Mouse (Mus musculus): ENCODE data around the gene Nlrc5. TPM values are rescaled to one million over a fixed set of nuclear protein-coding genes. Genes with fewer than 3 reads are reported as not detected.
A peak's percentile ranks its signal among the peaks of the same experiment; 100 is the strongest.

Gene Nlrc5
- polyA plus RNA-seq, 2 experiments: 0.23 to 0.28 TPM

DNA sequence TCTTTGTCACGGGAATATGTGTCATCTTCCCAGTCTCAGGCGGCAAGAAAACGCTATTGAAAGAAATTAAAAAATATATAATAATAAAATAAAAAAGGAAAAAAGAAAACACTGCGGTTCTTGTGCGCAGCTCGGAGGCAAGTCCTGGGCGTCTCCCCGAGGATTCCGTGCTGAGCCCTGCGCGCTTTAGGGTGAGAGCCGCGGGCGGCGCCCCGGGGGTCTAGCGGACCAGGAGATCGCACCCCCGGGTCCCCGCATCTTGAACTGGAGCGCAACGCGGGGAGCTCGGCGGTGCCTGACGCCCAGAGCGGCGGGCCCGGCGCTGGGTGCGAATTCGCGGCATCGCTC, 98.3 kb downstream of the Nlrc5 start:
- H3K4me1 ChIP-seq (ENCODE audit: control insufficient read depth, insufficient read depth, low read length): 0 out of 2 replicates have a peak, but pooled peaks cover 3% of the 10 kb centered on the region
- peak overlapping the region; percentile 70 for H3K4me3 ChIP-seq (replicated peaks; ENCODE audit: low read length)
- H3K36me3 ChIP-seq (ENCODE audit: control insufficient read depth, insufficient read depth, low read length): no peaks in the 10 kb centered on the region
- DNase-seq (ENCODE audit: low spot score) (no peak), ATAC-seq (ENCODE audit: low FRiP score, low read depth) (0 out of 2 replicates have a peak, but pooled peaks have one; percentile 7)
- peaks cover 28% of the 10 kb centered on the region for H3K27me3 ChIP-seq (ENCODE audit: control insufficient read depth, insufficient read depth, low read length)
- no peaks in the 10 kb centered on the region for H3K9me3 ChIP-seq (ENCODE audit: control insufficient read depth, low read length)
- under 1% methylated on average over 28 of the region's 34 CpGs for WGBS
- peak overlapping the region; percentile 73 for H3K9ac ChIP-seq (ENCODE audit: low read depth, low read length, severe bottlenecking)
- H3K27ac ChIP-seq (replicated peaks; ENCODE audit: low read depth, low read length): no peak overlapping the region
- peak overlapping the region; percentile 96 for H3K4me2 ChIP-seq (replicated peaks; ENCODE audit: low read depth, low read length, severe bottlenecking)
- TF ChIP-seq POLR2A (IDR thresholded peaks at IDR 0.05; ENCODE audit: borderline replicate concordance, extremely low read depth, insufficient read depth, insufficient read length): no peak

DNA sequence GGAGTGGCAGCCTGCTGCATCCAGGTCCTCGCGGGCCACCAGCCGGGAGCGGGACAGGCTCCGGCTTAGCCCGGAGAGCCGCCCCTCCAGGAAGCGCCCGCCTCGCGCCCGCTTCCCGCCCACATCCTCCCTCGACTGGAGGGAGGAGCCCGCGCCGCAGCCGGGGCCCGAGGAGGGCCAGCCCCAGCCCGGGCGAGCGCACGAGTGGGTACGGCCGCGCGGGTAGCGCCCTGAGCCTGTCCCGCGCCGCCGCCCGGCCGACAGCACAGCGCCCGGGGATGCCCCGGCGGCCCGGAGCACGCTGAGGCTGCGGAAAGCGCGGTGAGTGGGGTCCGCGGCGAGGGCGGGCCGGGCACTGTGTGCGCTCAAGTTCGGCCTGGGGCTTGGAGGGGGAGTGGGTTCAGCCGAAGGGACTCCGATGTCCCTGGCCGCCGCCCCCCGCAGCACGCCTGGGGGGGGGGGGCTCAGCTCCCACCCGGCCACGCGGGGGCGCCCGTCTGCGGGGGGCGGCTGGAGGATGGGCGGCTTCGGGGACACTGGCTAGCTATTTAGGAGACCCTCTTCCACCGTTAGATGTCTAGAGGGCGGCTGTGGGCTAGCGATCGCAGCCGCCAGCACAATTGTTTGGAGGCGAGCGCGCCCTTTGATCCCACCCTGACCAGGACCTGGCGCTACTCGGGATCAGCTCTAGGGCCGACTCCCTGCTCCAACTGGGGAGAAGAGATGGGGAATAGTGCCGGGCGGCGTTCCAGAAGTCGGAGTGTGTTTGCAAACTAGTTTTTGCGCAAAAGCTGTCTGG, 98.9 kb downstream of the Nlrc5 start, which contains the start of gene Cpne2:
TSS of gene Cpne2 (plus strand) at position 118 of the 799 bp plus-strand sequence.
- TF ChIP-seq POLR2A (IDR thresholded peaks at IDR 0.05; ENCODE audit: borderline replicate concordance, extremely low read depth, insufficient read depth, insufficient read length): no peak
- DNase-seq (ENCODE audit: low spot score) (peak; percentile 58), ATAC-seq (ENCODE audit: low FRiP score, low read depth) (peak; percentile 86)
- Histone ChIP-seq H3K4me3 (replicated peaks; ENCODE audit: low read length) (peak within 1 kb of the TSS; percentile 70), H3K27me3 (ENCODE audit: control insufficient read depth, insufficient read depth, low read length) (peaks cover 28% of the 10 kb centered on the region), H3K4me2 (replicated peaks; ENCODE audit: low read depth, low read length, severe bottlenecking) (peak within 1 kb of the TSS; percentile 96), H3K9me3 (ENCODE audit: control insufficient read depth, low read length) (no peaks in the 10 kb centered on the region), H3K4me1 (ENCODE audit: control insufficient read depth, insufficient read depth, low read length) (0 out of 2 replicates have a peak, but pooled peaks cover 3% of the 10 kb centered on the region), H3K27ac (replicated peaks; ENCODE audit: low read depth, low read length) (no peak within 1 kb of the TSS), H3K9ac (ENCODE audit: low read depth, low read length, severe bottlenecking) (peak within 1 kb of the TSS; percentile 73), H3K36me3 (ENCODE audit: control insufficient read depth, insufficient read depth, low read length) (no peaks in the 10 kb centered on the region)
- 2% methylated on average over 49 of the region's 81 CpGs for WGBS

DNA sequence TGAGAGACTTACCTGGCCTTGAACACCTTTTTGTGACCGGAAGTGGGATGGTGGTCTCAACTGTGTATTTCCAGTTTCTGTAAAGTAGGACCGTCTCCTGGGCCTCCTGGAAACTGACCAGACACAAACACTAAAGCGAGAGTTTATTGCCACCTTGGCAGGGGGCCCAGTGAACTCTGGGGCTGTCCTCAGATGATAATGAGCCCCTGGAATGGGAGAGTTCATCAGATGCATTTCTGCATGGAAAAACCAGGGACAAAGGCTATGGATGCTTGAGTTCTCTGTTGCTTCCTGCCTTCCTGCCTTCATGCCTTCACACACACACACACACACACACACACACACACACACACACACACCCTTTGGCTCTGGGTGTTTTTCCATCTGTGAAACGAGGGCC, 100.5 kb downstream of the Nlrc5 start:
- 0 out of 2 replicates have a peak, but pooled peaks cover 3% of the 10 kb centered on the region for H3K4me1 ChIP-seq (ENCODE audit: control insufficient read depth, insufficient read depth, low read length)
- H3K27ac ChIP-seq (replicated peaks; ENCODE audit: low read depth, low read length): no peak overlapping the region
- peaks cover 28% of the 10 kb centered on the region for H3K27me3 ChIP-seq (ENCODE audit: control insufficient read depth, insufficient read depth, low read length)
- DNase-seq (ENCODE audit: low spot score): no peak
- TF ChIP-seq POLR2A (IDR thresholded peaks at IDR 0.05; ENCODE audit: borderline replicate concordance, extremely low read depth, insufficient read depth, insufficient read length): no peak
- H3K9me3 ChIP-seq (ENCODE audit: control insufficient read depth, low read length): no peaks in the 10 kb centered on the region
- H3K4me3 ChIP-seq (replicated peaks; ENCODE audit: low read length): no peak overlapping the region
- no peak for ATAC-seq (ENCODE audit: low FRiP score, low read depth)
- no peak overlapping the region for H3K4me2 ChIP-seq (replicated peaks; ENCODE audit: low read depth, low read length, severe bottlenecking)
- H3K36me3 ChIP-seq (ENCODE audit: control insufficient read depth, insufficient read depth, low read length): no peaks in the 10 kb centered on the region
- WGBS: 18% methylated on average over 4 of the region's 4 CpGs
- no peak overlapping the region for H3K9ac ChIP-seq (ENCODE audit: low read depth, low read length, severe bottlenecking)

GRCm38 (mm10) chr8:94535631-94536030, 101.5 kb downstream of the Nlrc5 start:
- H3K4me2 ChIP-seq (replicated peaks; ENCODE audit: low read depth, low read length, severe bottlenecking): no peak overlapping the region
- no peak overlapping the region for H3K4me3 ChIP-seq (replicated peaks; ENCODE audit: low read length)
- H3K4me1 ChIP-seq (ENCODE audit: control insufficient read depth, insufficient read depth, low read length): 0 out of 2 replicates have a peak, but pooled peaks cover 3% of the 10 kb centered on the region
- WGBS: 68% methylated on average over 7 of the region's 7 CpGs
- peaks cover 28% of the 10 kb centered on the region for H3K27me3 ChIP-seq (ENCODE audit: control insufficient read depth, insufficient read depth, low read length)
- no peaks in the 10 kb centered on the region for H3K36me3 ChIP-seq (ENCODE audit: control insufficient read depth, insufficient read depth, low read length)
- ATAC-seq (ENCODE audit: low FRiP score, low read depth) (no peak), DNase-seq (ENCODE audit: low spot score) (no peak)
- H3K9me3 ChIP-seq (ENCODE audit: control insufficient read depth, low read length): no peaks in the 10 kb centered on the region
- no peak overlapping the region for H3K27ac ChIP-seq (replicated peaks; ENCODE audit: low read depth, low read length)
- no peak overlapping the region for H3K9ac ChIP-seq (ENCODE audit: low read depth, low read length, severe bottlenecking)
- no peak for TF ChIP-seq POLR2A (IDR thresholded peaks at IDR 0.05; ENCODE audit: borderline replicate concordance, extremely low read depth, insufficient read depth, insufficient read length)

DNA sequence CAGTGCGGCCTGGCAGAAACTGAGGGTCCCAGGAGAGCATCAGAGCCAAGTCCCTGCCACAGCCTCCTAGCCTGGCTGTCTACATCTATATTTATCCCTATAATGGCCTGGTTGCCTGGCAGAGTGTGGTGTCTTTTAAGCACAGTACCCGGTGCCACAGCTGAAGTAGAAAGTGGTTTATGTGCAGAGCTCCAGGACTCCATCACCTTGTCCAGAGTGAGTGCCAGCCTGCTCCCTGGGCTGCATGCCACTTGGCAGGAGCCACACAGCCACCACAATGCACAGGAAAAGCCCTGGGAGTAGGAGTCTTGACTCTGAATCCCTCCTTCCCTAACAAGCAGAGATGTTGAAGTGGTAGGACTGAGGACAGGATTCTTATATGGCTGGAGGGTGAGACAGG, 103.3 kb downstream of the Nlrc5 start:
- Histone ChIP-seq H3K9ac (ENCODE audit: low read depth, low read length, severe bottlenecking) (no peak overlapping the region), H3K36me3 (ENCODE audit: control insufficient read depth, insufficient read depth, low read length) (no peaks in the 10 kb centered on the region), H3K9me3 (ENCODE audit: control insufficient read depth, low read length) (no peaks in the 10 kb centered on the region), H3K4me3 (replicated peaks; ENCODE audit: low read length) (no peak overlapping the region), H3K27me3 (ENCODE audit: control insufficient read depth, insufficient read depth, low read length) (peaks cover 19% of the 10 kb centered on the region), H3K27ac (replicated peaks; ENCODE audit: low read depth, low read length) (no peak overlapping the region), H3K4me2 (replicated peaks; ENCODE audit: low read depth, low read length, severe bottlenecking) (no peak overlapping the region), H3K4me1 (ENCODE audit: control insufficient read depth, insufficient read depth, low read length) (no peaks in the 10 kb centered on the region)
- TF ChIP-seq POLR2A (IDR thresholded peaks at IDR 0.05; ENCODE audit: borderline replicate concordance, extremely low read depth, insufficient read depth, insufficient read length): no peak
- ATAC-seq (ENCODE audit: low FRiP score, low read depth) (no peak), DNase-seq (ENCODE audit: low spot score) (no peak)
- 81% methylated on average over 2 of the region's 2 CpGs for WGBS
